Mouse (Mus musculus): ENCODE measurements around the gene Epb41l1. TPM values are rescaled to one million over a fixed set of nuclear protein-coding genes. Genes with fewer than 3 reads are reported as not detected.
"Not testable (repeated sequence)": the region's sequence is repeated elsewhere in the genome, so short reads cannot be mapped to it uniquely, and the experiment has no call there.

Epb41l1 gene
- polyA plus RNA-seq, 1 experiment from 2014 or later, result 2.1 TPM

DNA sequence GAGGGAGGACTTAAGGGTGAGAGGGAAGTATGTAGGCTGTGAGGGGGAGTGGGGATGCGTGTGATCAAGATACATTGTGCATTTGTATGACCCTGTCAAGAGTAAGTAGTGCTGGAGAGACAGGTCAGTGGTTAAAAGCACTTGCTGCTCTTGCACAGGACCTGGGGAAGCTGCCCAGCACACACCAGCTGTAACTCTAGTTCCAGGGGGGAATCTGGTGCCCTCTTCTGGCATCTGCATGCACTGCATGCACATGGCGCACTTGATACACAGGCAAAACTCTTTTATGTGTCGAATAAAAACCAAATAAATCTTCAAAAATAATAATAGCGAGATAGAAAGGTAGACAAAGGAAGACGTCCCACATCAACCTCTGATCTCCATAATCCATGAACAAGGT lies 77.2 kb downstream of the Epb41l1 start:
- no peak for ATAC-seq (ENCODE audit: low read depth)
- WGBS, result 38% methylated on average over 5 of the region's 5 CpGs

GRCm38 (mm10) chr2:156501025-156501424 lies 80.3 kb downstream of the Epb41l1 start:
- Histone ChIP-seq H3K4me3 (ENCODE audit: low read length) (no peak overlapping the region), H3K27ac (ENCODE audit: low read length) (no peak overlapping the region), H3K4me2 (ENCODE audit: low read depth, low read length) (no peak overlapping the region), H3K4me1 (replicated peaks; ENCODE audit: control insufficient read depth, insufficient read depth, low read length) (peaks cover 7% of the 10 kb centered on the region), H3K27me3 (ENCODE audit: control insufficient read depth, insufficient read depth, low read depth, low read length) (no peaks in the 10 kb centered on the region), H3K9me3 (ENCODE audit: control insufficient read depth, low read length) (no peaks in the 10 kb centered on the region), H3K9ac (ENCODE audit: low read length) (no peak overlapping the region), H3K36me3 (ENCODE audit: control insufficient read depth, insufficient read depth, low read length) (no peaks in the 10 kb centered on the region)
- ATAC-seq (ENCODE audit: low read depth), result no peak
- WGBS, result 79% methylated on average over 1 of the region's 1 CpGs

More for the DNA sequence above, 77.2 kb downstream of the Epb41l1 start:
- Histone ChIP-seq H3K36me3 (ENCODE audit: control insufficient read depth, insufficient read depth, low read length) (no peaks in the 10 kb centered on the region), H3K4me2 (ENCODE audit: low read depth, low read length) (no peak overlapping the region), H3K27ac (ENCODE audit: low read length) (no peak overlapping the region), H3K4me1 (replicated peaks; ENCODE audit: control insufficient read depth, insufficient read depth, low read length) (no peaks in the 10 kb centered on the region), H3K9ac (ENCODE audit: low read length) (no peak overlapping the region), H3K9me3 (ENCODE audit: control insufficient read depth, low read length) (no peaks in the 10 kb centered on the region), H3K4me3 (ENCODE audit: low read length) (no peak overlapping the region), H3K27me3 (ENCODE audit: control insufficient read depth, insufficient read depth, low read depth, low read length) (no peaks in the 10 kb centered on the region)

GRCm38 (mm10) chr2:156505533-156505932 lies 84.8 kb downstream of the Epb41l1 start:
- no peak overlapping the region for H3K27ac ChIP-seq (ENCODE audit: low read length)
- H3K4me1 ChIP-seq (replicated peaks; ENCODE audit: control insufficient read depth, insufficient read depth, low read length), result peaks cover 7% of the 10 kb centered on the region
- WGBS, result 58% methylated on average over 13 of the region's 13 CpGs
- H3K4me3 ChIP-seq (ENCODE audit: low read length), result no peak overlapping the region
- ATAC-seq (ENCODE audit: low read depth), result peak; percentile 94
- H3K9ac ChIP-seq (ENCODE audit: low read length), result no peak overlapping the region
- H3K4me2 ChIP-seq (ENCODE audit: low read depth, low read length), result no peak overlapping the region
- H3K36me3 ChIP-seq (ENCODE audit: control insufficient read depth, insufficient read depth, low read length), result no peaks in the 10 kb centered on the region
- no peaks in the 10 kb centered on the region for H3K27me3 ChIP-seq (ENCODE audit: control insufficient read depth, insufficient read depth, low read depth, low read length)
- H3K9me3 ChIP-seq (ENCODE audit: control insufficient read depth, low read length), result no peaks in the 10 kb centered on the region

GRCm38 (mm10) chr2:156512028-156512427 lies 91.3 kb downstream of the Epb41l1 start:
- H3K4me3 ChIP-seq (ENCODE audit: low read length), result no peak overlapping the region
- H3K9ac ChIP-seq (ENCODE audit: low read length), result no peak overlapping the region
- ATAC-seq (ENCODE audit: low read depth), result no peak
- no peak overlapping the region for H3K4me2 ChIP-seq (ENCODE audit: low read depth, low read length)
- WGBS, result 71% methylated on average over 7 of the region's 7 CpGs
- no peaks in the 10 kb centered on the region for H3K9me3 ChIP-seq (ENCODE audit: control insufficient read depth, low read length)
- H3K27me3 ChIP-seq (ENCODE audit: control insufficient read depth, insufficient read depth, low read depth, low read length), result no peaks in the 10 kb centered on the region
- peaks cover 6% of the 10 kb centered on the region; the same call in 1 of the 2 replicates for H3K36me3 ChIP-seq (ENCODE audit: control insufficient read depth, insufficient read depth, low read length)
- H3K4me1 ChIP-seq (replicated peaks; ENCODE audit: control insufficient read depth, insufficient read depth, low read length), result no peaks in the 10 kb centered on the region
- H3K27ac ChIP-seq (ENCODE audit: low read length), result no peak overlapping the region

- no peaks in the 10 kb centered on the region for H3K27me3 ChIP-seq (ENCODE audit: control insufficient read depth, insufficient read depth, low read depth, low read length)
- no peak for ATAC-seq (ENCODE audit: low read depth)
- peaks cover 6% of the 10 kb centered on the region; the same call in 1 of the 2 replicates for H3K36me3 ChIP-seq (ENCODE audit: control insufficient read depth, insufficient read depth, low read length)
- H3K27ac ChIP-seq (ENCODE audit: low read length), result no peak overlapping the region
- H3K9ac ChIP-seq (ENCODE audit: low read length), result no peak overlapping the region
- no peak overlapping the region for H3K4me3 ChIP-seq (ENCODE audit: low read length)
- H3K9me3 ChIP-seq (ENCODE audit: control insufficient read depth, low read length), result no peaks in the 10 kb centered on the region
- 77% methylated on average over 4 of the region's 6 CpGs for WGBS
- no peaks in the 10 kb centered on the region for H3K4me1 ChIP-seq (replicated peaks; ENCODE audit: control insufficient read depth, insufficient read depth, low read length)
- H3K4me2 ChIP-seq (ENCODE audit: low read depth, low read length), result no peak overlapping the region
Observed at GRCm38 (mm10) chr2:156512561-156512960, 91.9 kb downstream of the Epb41l1 start.

DNA sequence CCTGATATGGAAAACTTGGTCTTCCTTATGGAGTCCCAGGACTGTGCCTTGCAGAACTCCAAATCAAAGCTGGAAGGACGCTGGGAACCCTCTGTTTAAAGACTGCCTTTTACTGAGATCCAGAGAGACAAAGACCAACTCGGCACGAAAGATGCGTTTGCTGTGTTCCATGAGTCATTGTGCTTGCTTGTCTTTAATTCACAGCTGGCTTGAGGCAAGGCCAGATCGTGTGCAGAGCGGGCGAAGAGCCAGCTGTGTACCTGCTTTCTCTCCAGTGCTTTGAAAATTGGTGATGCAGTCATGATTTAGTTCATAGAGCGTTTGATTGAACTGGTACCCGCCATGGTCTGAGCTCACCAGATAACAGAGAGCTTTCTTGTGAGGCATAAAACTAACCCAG lies 94.4 kb downstream of the Epb41l1 start:
- WGBS, result 86% methylated on average over 9 of the region's 9 CpGs
- H3K4me3 ChIP-seq (ENCODE audit: low read length), result no peak overlapping the region

DNA sequence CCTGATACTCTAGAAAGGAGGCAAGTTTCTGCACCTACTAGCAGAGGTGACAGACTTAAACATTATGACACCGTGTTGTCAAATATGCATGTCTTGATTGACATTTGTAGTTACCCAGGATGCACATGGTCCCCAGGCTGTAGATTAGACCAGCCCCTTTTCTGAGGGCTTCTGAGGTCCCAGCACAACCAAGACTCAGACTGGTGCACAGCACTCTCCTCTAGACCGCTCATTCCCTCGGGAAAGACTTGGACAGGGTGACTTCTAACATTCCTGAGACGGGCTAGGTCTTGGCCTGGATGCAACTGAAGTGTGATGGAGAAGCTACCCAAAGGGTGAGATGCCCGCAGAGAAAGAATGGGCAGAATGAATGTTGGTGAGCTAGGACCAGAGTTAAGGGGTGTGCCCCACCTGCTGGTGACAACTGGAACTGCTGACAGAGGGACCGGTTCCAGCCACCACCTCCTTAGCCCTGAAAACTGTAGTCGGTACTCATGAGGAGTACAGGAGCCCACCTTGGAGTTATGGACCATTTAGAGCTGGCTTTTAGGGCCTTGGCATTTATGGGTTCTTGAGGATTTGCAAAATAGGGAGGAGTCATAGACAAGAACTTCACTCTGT lies 95.0 kb downstream of the Epb41l1 start:
- peak; percentile 48; the same call in 1 of the 2 replicates for ATAC-seq (ENCODE audit: low read depth)

More for the DNA sequence above, 94.4 kb downstream of the Epb41l1 start:
- H3K27ac ChIP-seq (ENCODE audit: low read length), result no peak overlapping the region
- H3K4me2 ChIP-seq (ENCODE audit: low read depth, low read length), result no peak overlapping the region
- peaks cover 6% of the 10 kb centered on the region; the same call in 1 of the 2 replicates for H3K36me3 ChIP-seq (ENCODE audit: control insufficient read depth, insufficient read depth, low read length)
- H3K4me1 ChIP-seq (replicated peaks; ENCODE audit: control insufficient read depth, insufficient read depth, low read length), result no peaks in the 10 kb centered on the region
- no peak overlapping the region for H3K9ac ChIP-seq (ENCODE audit: low read length)
- H3K9me3 ChIP-seq (ENCODE audit: control insufficient read depth, low read length), result no peaks in the 10 kb centered on the region
- ATAC-seq (ENCODE audit: low read depth), result no peak
- no peaks in the 10 kb centered on the region for H3K27me3 ChIP-seq (ENCODE audit: control insufficient read depth, insufficient read depth, low read depth, low read length)

GRCm38 (mm10) chr2:156516678-156517077 lies 96.0 kb downstream of the Epb41l1 start:
- not testable (repeated sequence) for H3K27ac ChIP-seq (ENCODE audit: low read length); H3K9me3 ChIP-seq (ENCODE audit: control insufficient read depth, low read length); H3K4me1 ChIP-seq (replicated peaks; ENCODE audit: control insufficient read depth, insufficient read depth, low read length); H3K4me2 ChIP-seq (ENCODE audit: low read depth, low read length); H3K4me3 ChIP-seq (ENCODE audit: low read length); H3K9ac ChIP-seq (ENCODE audit: low read length); H3K36me3 ChIP-seq (ENCODE audit: control insufficient read depth, insufficient read depth, low read length); H3K27me3 ChIP-seq (ENCODE audit: control insufficient read depth, insufficient read depth, low read depth, low read length)
- ATAC-seq (ENCODE audit: low read depth), result peak; percentile 83
- WGBS, result 69% methylated on average over 2 of the region's 2 CpGs

More for the DNA sequence above, 95.0 kb downstream of the Epb41l1 start:
- Histone ChIP-seq H3K9me3 (ENCODE audit: control insufficient read depth, low read length) (no peaks in the 10 kb centered on the region), H3K4me3 (ENCODE audit: low read length) (no peak overlapping the region), H3K27me3 (ENCODE audit: control insufficient read depth, insufficient read depth, low read depth, low read length) (no peaks in the 10 kb centered on the region), H3K27ac (ENCODE audit: low read length) (no peak overlapping the region), H3K9ac (ENCODE audit: low read length) (no peak overlapping the region), H3K36me3 (ENCODE audit: control insufficient read depth, insufficient read depth, low read length) (peaks cover 6% of the 10 kb centered on the region; the same call in 1 of the 2 replicates), H3K4me1 (replicated peaks; ENCODE audit: control insufficient read depth, insufficient read depth, low read length) (no peaks in the 10 kb centered on the region), H3K4me2 (ENCODE audit: low read depth, low read length) (no peak overlapping the region)
- 21% methylated on average over 7 of the region's 7 CpGs for WGBS

DNA sequence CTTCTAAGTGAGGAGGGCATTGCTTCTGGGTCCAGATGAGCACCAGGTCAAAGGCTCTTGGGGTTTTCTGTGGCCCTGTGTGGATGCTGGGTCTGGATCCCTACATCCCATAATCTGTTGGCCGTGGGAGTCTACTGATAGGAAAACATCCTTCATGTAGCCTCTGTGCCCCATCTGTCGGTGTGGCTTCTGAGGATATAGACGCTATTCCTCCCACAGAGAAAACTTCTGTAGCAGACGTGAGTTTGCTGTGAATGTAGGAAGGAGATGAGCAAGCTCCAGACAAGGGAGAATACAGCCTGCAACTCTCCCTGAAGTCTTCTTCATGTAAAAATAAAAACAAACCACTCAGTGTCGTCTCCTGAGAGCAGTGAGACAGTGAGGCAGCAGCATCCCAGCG lies 97.6 kb downstream of the Epb41l1 start:
- Histone ChIP-seq H3K4me3 (ENCODE audit: low read length) (no peak overlapping the region), H3K36me3 (ENCODE audit: control insufficient read depth, insufficient read depth, low read length) (peaks cover 8% of the 10 kb centered on the region; the same call in 1 of the 2 replicates), H3K27me3 (ENCODE audit: control insufficient read depth, insufficient read depth, low read depth, low read length) (no peaks in the 10 kb centered on the region), H3K4me2 (ENCODE audit: low read depth, low read length) (no peak overlapping the region), H3K27ac (ENCODE audit: low read length) (no peak overlapping the region), H3K4me1 (replicated peaks; ENCODE audit: control insufficient read depth, insufficient read depth, low read length) (no peaks in the 10 kb centered on the region), H3K9ac (ENCODE audit: low read length) (no peak overlapping the region), H3K9me3 (ENCODE audit: control insufficient read depth, low read length) (no peaks in the 10 kb centered on the region)
- ATAC-seq (ENCODE audit: low read depth), result no peak
- WGBS, result 72% methylated on average over 6 of the region's 6 CpGs
